Mouse (Mus musculus) bone marrow macrophage, adult 2 months (primary cell): Measurements from ENCODE around the gene Pdlim3. TPM values are rescaled to one million over a fixed set of nuclear protein-coding genes. Genes with fewer than 3 reads are reported as not detected.

Source experiments
- H3K27ac ChIP-seq: 2 replicates; pipeline ENCODE4 v1.5.1; 2012; ENCODE audit warnings: low read depth, low read length; ENCODE audit not compliant: insufficient read depth
- H3K4me1 ChIP-seq: 2 replicates; pipeline ENCODE4 v1.6.1; 2012; ENCODE audit warnings: low read length; ENCODE audit not compliant: control insufficient read depth, insufficient read depth
- H3K4me3 ChIP-seq: 2 replicates; pipeline ENCODE4 v1.5.1; 2012; ENCODE audit warnings: mild to moderate bottlenecking, low read length, moderate library complexity; ENCODE audit not compliant: insufficient read depth
- CTCF ChIP-seq: IDR thresholded peaks from 2 replicates; pipeline ENCODE4 v1.5.1; 2012; ENCODE audit warnings: low read depth, mild to moderate bottlenecking, low read length, moderate library complexity
- POLR2A ChIP-seq: IDR thresholded peaks from 2 replicates; pipeline ENCODE4 v1.6.1; 2012; ENCODE audit warnings: mild to moderate bottlenecking, low read depth, low read length, borderline replicate concordance
- polyA plus RNA-seq: library from polyadenylated mRNA; stranded (reverse); fragments of >200 nt; gene quantifications from 2 replicates; pipeline ENCODE4 v1.2.4, GENCODE M21; 2012; ENCODE audit not compliant: missing spikeins, insufficient read depth, insufficient read length

Gene Pdlim3
- polyA plus RNA-seq, 1 experiment: not detected

DNA sequence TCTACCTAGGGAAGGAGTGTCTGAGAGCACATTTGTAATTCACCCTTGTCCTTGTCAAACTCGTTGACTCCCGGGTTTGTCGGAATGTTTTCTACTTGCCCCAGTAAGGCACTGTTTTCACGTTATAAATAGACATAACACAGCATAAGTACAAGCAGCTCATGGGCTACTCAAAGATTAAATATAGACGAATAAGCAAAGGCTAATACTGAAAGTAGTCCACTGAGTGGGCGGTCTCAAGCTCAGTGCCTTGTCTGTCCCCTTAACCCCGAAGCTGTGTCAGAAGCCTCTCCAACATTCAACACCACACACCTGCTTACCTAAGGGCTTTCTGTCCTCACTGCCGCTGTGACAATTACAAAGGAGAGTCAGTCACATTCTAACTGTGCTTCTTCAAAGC, 16.4 kb downstream of the Pdlim3 start:
- Histone ChIP-seq H3K4me3 (no peak overlapping the region), H3K4me1 (peaks cover 5% of the 10 kb centered on the region), H3K27ac (no peak overlapping the region)
- no peak for TF ChIP-seq CTCF

DNA sequence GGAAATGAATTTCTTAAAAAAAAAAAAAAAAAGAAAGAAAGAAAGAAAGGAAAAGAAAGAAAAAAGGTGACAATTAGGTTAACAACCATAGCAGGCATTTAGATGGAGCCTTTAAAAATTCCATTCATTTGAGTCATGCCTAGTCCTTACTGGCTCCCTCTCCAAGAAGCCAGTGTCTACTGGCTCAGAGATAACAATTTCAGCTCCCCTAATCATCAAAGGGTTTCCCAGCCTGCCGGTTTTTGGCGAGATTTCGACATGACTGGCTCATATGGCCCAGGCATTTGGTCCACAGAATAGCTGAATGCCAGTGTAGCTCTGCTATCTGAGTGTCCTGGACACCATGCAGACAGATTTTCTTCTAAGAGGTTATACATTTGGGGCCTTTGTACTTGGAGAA, 18.4 kb downstream of the Pdlim3 start:
- H3K4me1 ChIP-seq: peaks cover 5% of the 10 kb centered on the region
- H3K27ac ChIP-seq: no peak overlapping the region
- no peak overlapping the region for H3K4me3 ChIP-seq
- no peak for TF ChIP-seq POLR2A
- TF ChIP-seq CTCF: no peak

DNA sequence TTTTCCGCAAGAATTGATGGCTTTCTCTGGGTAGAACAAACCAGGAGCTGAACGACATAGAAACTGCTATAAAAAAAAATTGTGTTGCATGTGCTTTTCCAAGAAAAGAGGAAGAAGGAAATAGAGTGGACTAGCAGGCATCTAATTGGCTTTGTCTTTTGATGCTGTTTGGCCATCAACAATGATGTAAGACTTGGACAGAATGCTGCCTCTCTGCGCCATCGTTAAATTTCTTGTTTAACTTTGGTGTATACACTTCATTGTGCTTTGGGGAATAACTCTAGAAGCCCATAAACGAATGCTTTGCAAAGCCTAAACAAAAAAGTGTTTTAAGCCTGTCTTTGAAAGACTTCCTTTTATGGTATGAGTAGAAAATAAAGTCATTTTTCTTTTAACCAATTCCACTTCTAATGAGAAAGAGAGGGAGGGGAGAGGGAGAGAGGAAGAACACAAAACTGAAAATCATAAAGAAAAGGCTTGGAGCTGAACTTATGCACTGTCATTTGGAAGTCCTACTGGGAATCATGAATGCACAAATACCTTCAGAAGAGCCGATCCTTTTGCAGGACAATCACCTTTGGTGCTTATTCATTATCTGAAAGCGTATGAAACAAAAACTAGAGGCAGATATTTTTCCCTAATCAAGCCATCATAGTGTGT, 20.5 kb downstream of the Pdlim3 start:
- TF ChIP-seq CTCF (no peak), POLR2A (no peak)
- no peak overlapping the region for H3K27ac ChIP-seq
- no peak overlapping the region for H3K4me3 ChIP-seq
- peaks cover under 1% of the 10 kb centered on the region; the same call in 1 of the 2 replicates for H3K4me1 ChIP-seq

DNA sequence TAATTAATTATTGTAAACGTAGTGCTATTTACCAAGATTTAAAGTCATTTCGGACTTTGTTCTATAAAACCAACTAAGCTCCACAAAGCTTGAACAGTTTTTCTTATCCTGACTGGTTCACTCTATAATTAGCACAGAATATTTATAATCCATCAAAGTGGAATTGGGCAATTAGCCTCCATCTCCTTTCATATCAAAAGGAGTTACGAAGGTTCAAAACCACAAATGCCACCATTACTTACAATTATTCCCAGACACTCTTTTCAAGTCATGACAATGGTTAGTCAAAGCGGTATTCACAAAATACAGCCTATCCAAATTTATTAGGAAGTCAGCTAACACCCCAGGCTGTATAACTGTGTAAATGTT, 21.0 kb downstream of the Pdlim3 start:
- TF ChIP-seq CTCF: no peak
- no peak for TF ChIP-seq POLR2A
- Histone ChIP-seq H3K27ac (no peak overlapping the region), H3K4me3 (no peak overlapping the region), H3K4me1 (no peaks in the 10 kb centered on the region)

DNA sequence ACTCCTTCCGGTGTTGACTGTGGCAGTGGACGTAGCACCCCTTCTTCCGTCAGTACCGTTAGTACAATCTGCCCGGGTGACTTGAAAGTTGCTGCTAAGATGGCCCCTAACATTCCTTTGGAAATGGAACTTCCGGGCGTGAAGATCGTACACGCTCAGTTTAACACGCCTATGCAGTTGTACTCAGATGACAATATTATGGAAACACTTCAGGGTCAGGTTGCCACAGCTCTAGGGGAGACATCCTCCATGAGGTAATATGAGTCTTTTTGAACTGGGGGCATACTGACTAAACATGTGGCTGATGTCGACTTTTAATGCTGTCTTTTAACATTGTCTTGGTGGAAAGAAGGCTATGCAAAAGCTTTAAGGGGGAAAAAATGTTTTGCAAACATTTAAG, 28.4 kb downstream of the Pdlim3 start:
- no peak overlapping the region for H3K27ac ChIP-seq
- no peak for TF ChIP-seq CTCF
- no peak for TF ChIP-seq POLR2A
- H3K4me1 ChIP-seq: no peaks in the 10 kb centered on the region
- no peak overlapping the region for H3K4me3 ChIP-seq

DNA sequence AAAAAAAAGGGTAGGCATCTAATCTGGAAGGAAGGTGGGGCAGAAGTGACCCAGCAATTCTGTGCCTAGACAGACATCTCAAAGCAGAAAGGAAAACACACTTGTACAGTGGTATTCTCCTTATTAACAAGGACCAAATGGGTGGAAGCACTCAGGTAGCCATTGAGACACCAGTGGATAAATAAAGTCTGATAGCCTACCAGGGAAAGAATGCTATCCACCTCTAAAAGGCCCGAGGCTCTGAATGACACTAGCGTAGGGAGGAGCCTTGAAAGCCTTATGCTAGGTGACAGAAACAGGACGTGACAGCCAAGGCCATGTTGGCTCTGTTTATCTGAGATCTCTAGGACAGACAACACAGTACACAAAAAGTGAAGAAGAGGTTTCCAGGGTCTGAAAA, 31.2 kb downstream of the Pdlim3 start:
- TF ChIP-seq CTCF (no peak), POLR2A (no peak)
- H3K4me1 ChIP-seq: no peaks in the 10 kb centered on the region

DNA sequence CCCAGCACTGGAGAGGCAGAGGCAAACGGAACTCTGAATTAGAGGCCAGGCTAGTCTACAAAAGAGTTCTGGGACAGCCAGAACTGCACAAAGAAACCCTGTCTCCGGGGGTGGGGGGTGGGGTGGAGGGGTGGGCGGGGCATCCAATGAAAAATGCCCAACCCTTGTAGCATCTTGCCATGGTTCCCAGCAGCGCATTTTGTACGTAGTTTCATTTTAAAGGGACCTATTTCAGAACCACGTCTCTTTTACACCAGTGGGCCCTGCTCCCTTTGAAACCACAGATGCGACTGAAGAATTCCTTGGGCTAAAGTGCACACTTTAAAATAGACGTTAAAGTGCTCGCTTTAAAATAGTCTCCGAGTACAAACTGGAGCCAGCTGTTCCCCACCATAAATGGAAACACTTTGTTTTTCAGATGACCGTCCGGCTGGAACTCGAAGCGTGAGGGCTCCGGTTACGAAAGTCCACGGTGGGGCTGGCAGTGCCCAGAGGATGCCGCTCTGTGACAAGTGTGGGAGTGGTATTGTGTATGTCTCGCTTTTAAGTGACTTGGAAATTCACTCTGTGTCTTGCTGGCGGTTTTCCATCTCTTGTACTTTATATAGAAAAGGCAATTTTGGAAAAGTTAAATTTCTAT, 31.9 kb downstream of the Pdlim3 start:
- H3K4me1 ChIP-seq: no peaks in the 10 kb centered on the region
- no peak overlapping the region for H3K4me3 ChIP-seq
- no peak for TF ChIP-seq POLR2A
- TF ChIP-seq CTCF: no peak
- no peak overlapping the region for H3K27ac ChIP-seq

More for the DNA sequence above, 31.2 kb downstream of the Pdlim3 start:
- Histone ChIP-seq H3K4me3 (no peak overlapping the region), H3K27ac (no peak overlapping the region)

DNA sequence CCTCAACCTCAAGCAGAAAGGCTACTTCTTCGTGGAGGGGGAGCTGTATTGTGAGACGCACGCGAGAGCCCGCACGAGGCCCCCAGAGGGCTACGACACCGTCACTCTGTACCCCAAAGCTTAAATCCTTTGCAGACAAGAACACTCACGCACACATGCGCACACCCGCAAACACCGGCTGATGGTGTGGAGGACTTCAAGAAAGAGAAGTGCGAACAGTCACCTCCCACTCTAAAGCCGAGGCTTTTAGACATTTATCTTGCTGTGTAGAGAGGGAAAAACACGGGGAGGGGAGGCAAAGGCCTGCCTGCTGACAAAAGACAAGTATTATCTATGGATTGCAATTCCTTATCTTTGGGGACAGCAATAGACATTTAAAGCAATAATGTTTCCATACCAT, 33.6 kb downstream of the Pdlim3 start:
- Histone ChIP-seq H3K4me1 (no peaks in the 10 kb centered on the region), H3K4me3 (no peak overlapping the region), H3K27ac (no peak overlapping the region)
- TF ChIP-seq POLR2A (no peak), CTCF (no peak)

DNA sequence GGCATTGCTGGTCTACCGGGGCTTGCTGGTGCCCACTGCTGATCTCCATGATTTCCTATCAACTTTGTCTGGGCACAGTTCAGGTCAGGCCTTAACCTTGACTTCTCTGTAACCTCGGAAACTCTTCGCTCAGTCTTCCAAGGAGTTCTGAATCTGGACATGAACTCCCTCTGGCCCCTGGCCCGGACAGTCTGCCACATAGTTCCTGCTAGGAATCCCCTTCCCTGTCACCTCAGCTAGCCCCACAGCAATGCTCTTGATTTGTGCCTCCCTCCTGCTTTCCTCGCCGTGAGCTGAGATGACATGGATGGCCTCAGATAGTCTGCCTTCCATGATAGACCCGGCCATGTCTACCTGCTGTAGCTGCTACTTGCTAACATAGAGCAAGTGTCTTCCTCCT, 35.1 kb downstream of the Pdlim3 start:
- no peak overlapping the region for H3K27ac ChIP-seq
- no peak overlapping the region for H3K4me3 ChIP-seq
- no peaks in the 10 kb centered on the region for H3K4me1 ChIP-seq
- TF ChIP-seq CTCF (no peak), POLR2A (no peak)

DNA sequence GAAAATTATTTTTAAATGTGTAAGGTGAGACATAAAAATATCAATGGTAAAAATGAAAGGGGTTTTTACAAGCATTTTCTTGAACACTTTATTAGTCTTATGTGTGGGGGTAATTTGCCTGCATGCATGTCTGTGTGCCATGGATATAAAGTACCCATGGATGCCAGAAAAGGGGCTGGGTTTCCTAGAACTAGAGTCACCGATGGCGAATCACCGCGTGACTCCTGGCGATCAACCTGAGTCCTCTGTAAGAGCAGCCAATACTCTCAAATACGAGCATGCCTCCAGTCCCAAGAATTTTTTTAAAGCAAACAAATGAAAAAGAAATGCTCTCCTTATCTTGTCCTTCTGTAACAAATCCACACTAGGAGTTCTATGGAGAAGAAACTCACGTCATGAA, 36.9 kb downstream of the Pdlim3 start:
- TF ChIP-seq CTCF (no peak), POLR2A (no peak)
- Histone ChIP-seq H3K4me1 (no peaks in the 10 kb centered on the region), H3K4me3 (no peak overlapping the region), H3K27ac (no peak overlapping the region)
